Mouse (Mus musculus) activated CD4-positive, CD25-positive, alpha-beta regulatory T cell, adult 9 weeks (primary cell): ENCODE data around the gene Olfr666. TPM values are rescaled to one million over a fixed set of nuclear protein-coding genes. Genes with fewer than 3 reads are reported as not detected.

Experiments used
- polyA plus RNA-seq: library from polyadenylated mRNA; unstranded; fragments of 100-300 nt; shearing (Covaris generic); gene quantifications from one replicate; pipeline ENCODE4 v1.2.1, GENCODE M21; 2017

Olfr666 gene
- polyA plus RNA-seq = not detected

GRCm38 (mm10) chr7:104895852-104896251, at the start of gene Olfr666:
Gene Olfr666 (minus strand): TSS chr7:104895952.

GRCm38 (mm10) chr7:104933940-104934339, 38.2 kb upstream of the Olfr666 start, which contains the start of gene Olfr669:
Gene Olfr669 (plus strand): TSS chr7:104934240.

GRCm38 (mm10) chr7:104927957-104928356, 32.2 kb upstream of the Olfr666 start, which contains the start of gene Olfr668:
Gene Olfr668 (minus strand): TSS chr7:104928057.

GRCm38 (mm10) chr7:104921382-104921781, 25.6 kb upstream of the Olfr666 start, which contains the start of gene Olfr667:
Gene Olfr667 (minus strand): TSS chr7:104921482.

GRCm38 (mm10) chr7:104877731-104878130, 18.0 kb downstream of the Olfr666 start, which contains the start of gene Olfr665:
Gene Olfr665 (plus strand): TSS chr7:104878031.

GRCm38 (mm10) chr7:104856709-104857108, 39.0 kb downstream of the Olfr666 start, which contains the start of gene Usp17la:
Gene Usp17la (plus strand): TSS chr7:104857009.

GRCm38 (mm10) chr7:104842503-104842902, 53.2 kb downstream of the Olfr666 start, which contains the start of gene Usp17lb:
Gene Usp17lb (minus strand): TSS chr7:104842603.

Other genes with a start within 250 kb of the Olfr666 start
- gene Olfr658, start 248.6 kb downstream of the Olfr666 start, polyA plus RNA-seq = not detected
- not detected for gene Olfr659, start 229.2 kb downstream of the Olfr666 start, polyA plus RNA-seq
- gene Olfr661, start 209.5 kb downstream of the Olfr666 start, polyA plus RNA-seq = not detected
- gene Usp17le, start 118.5 kb downstream of the Olfr666 start, polyA plus RNA-seq = not detected
- gene Usp17lb, start 53.3 kb downstream of the Olfr666 start, polyA plus RNA-seq = not detected
- 0.10 TPM for gene Usp17la, start 38.9 kb downstream of the Olfr666 start, polyA plus RNA-seq
- not detected for gene Olfr665, start 17.9 kb downstream of the Olfr666 start, polyA plus RNA-seq
- not detected for gene Olfr667, start 25.5 kb upstream of the Olfr666 start, polyA plus RNA-seq
- not detected for gene Olfr668, start 32.1 kb upstream of the Olfr666 start, polyA plus RNA-seq
- gene Olfr669, start 38.3 kb upstream of the Olfr666 start, polyA plus RNA-seq = not detected
- gene Olfr670, start 66.7 kb upstream of the Olfr666 start, polyA plus RNA-seq = not detected
- gene Olfr671, start 83.2 kb upstream of the Olfr666 start, polyA plus RNA-seq = not detected
- not detected for gene Olfr672, start 106.1 kb upstream of the Olfr666 start, polyA plus RNA-seq
- not detected for gene Olfr675, start 132.5 kb upstream of the Olfr666 start, polyA plus RNA-seq
- not detected for gene Olfr676, start 136.7 kb upstream of the Olfr666 start, polyA plus RNA-seq
- gene Olfr677, start 155.4 kb upstream of the Olfr666 start, polyA plus RNA-seq = not detected
- not detected for gene Olfr678, start 168.5 kb upstream of the Olfr666 start, polyA plus RNA-seq
- not detected for gene Olfr679, start 185.3 kb upstream of the Olfr666 start, polyA plus RNA-seq
- gene Olfr680-ps1, start 196.9 kb upstream of the Olfr666 start, polyA plus RNA-seq = not detected
- gene Olfr681, start 220.9 kb upstream of the Olfr666 start, polyA plus RNA-seq = not detected